Mouse (Mus musculus) CD4-positive helper T cell, adult 2 months (primary cell): ENCODE results near the gene Cyp39a1.

Source experiments
- DNase-seq: peaks from one replicate; pipeline ENCODE4 v3.0.0-alpha.2; 2012; ENCODE audit warnings: low read depth, missing footprints, low spot score

Gene Cyp39a1

GRCm38 (mm10) chr17:43667290-43667843 lies at the start of gene Cyp39a1:
Cyp39a1 (plus strand) TSS chr17:43667425.
- no peak for DNase-seq

DNA sequence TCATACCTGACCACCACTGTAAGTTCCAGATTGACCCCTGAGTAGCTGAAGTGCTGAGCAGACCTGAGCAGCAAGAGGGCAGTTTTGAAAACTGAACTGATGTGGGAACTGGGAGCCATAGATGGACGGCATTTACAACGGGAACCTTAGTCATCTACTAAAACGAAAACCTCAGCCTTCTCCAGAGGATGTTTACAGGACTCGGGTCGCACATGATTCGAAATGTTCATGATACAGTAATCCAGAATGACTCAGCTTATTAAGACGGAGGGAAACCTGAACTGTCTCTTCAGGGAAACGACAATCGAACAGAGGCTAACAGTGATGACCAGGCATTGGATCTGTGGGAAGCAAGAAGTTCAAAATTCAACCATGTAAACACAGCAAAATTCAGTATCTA lies 48.1 kb upstream of the Cyp39a1 start:
- no peak for DNase-seq

- DNase-seq, result no peak
Measured at GRCm38 (mm10) chr17:43622076-43622475, 45.1 kb upstream of the Cyp39a1 start.

DNA sequence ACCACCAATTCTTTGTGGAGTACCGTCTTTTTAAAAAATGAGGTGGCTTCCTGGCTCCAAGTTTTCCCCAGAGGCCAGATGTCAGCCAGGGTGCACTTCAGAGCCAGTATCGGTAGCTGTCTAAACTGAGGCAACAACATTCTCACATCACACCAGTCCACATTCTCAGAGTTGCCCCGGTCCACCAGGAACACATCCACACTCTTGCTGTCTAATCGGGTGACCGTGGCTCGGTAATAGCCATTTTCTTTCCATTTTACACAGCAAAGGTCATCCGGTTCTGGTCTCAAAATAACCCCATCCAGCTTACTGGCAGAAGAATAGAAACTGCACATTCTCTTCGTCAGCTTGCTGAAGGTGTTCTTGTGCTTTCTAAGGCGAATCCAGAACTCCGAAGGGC lies 39.0 kb upstream of the Cyp39a1 start:
- no peak for DNase-seq

GRCm38 (mm10) chr17:43629026-43629495 lies 38.2 kb upstream of the Cyp39a1 start:
- no peak for DNase-seq

GRCm38 (mm10) chr17:43629496-43630426 lies 37.5 kb upstream of the Cyp39a1 start, which contains the start of gene Tdrd6:
Tdrd6 (minus strand) TSS chr17:43630299.
- DNase-seq, result no peak

DNA sequence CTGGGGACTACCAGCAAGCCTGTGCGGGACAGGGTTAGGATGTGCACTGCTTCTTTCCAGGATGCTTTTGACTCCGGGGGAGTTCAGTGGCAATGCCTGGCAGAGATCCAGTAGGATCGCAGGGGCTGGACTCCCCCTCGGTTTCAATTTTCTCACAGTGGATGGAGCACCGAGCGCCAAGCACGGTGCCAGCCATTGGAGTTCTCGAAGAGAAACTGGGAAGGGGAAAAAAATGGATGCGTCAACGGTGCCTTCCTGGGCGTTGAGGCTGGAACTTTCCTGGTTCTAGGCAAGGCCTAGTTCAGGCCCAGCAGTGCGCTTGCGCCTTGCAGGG lies 36.8 kb upstream of the Cyp39a1 start:
- DNase-seq, result no peak

GRCm38 (mm10) chr17:43637146-43637545 lies 30.1 kb upstream of the Cyp39a1 start:
- DNase-seq, result no peak

DNA sequence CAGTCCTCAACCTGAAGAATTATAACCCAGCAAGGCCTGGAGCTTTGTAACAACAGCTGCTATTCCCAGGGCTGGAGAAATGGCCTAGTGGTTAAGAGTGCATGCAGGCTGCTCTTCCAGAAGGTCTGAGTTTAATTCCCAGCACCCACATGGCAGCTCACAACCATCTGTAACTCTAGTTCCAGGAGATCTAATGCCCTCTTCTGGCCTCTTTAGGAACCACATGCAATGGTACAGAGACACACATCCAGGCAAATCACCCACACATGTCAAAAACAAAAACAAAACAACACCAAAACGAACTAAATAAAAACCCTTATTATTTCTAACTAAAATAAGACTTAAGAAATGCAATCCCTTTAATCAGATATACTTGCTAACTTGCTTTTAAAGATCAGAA lies 26.4 kb upstream of the Cyp39a1 start:
- no peak for DNase-seq

DNA sequence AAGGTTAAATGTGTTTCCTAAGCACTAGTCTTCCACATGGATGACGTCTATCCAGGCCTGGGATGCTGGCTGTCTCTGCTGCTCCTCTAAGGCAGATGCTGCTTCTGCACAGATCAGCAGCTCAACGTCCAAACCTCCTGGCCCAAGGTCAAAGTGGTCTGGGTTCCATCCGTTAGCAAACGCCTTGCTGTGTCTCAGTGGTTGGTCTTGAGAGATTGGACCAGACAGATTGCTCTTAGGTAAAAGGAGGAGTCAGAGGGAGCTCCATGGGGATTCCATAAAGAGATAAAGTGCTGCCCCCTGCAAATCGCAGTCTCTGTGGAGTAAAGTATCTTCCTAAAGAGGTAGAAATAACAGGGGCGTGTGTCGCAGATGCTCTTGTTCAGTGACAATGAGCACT lies 24.0 kb upstream of the Cyp39a1 start:
- no peak for DNase-seq

GRCm38 (mm10) chr17:43644375-43644774 lies 22.9 kb upstream of the Cyp39a1 start:
- no peak for DNase-seq

DNA sequence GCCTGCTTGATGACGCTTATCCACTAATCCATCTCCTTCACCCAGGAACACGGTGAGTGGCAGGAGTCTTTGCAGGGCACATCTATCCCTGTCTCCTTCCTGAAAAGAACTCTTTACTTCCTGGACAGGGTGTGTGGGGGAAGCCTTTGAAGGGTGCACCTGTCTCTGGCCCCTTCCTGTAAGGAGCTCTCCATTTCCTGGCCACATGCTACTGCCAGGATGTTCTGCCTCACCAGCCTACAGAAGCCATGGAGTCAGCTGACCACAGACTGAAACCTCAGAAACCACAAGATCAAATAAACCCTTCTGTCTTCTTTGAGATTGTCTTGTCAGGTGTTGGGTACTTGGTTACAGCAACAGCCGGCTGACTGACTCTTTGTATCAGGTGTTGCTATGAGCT lies 22.1 kb upstream of the Cyp39a1 start:
- peak; percentile 42 for DNase-seq

- DNase-seq, result no peak
Measured at GRCm38 (mm10) chr17:43646925-43647324, 20.3 kb upstream of the Cyp39a1 start.

DNA sequence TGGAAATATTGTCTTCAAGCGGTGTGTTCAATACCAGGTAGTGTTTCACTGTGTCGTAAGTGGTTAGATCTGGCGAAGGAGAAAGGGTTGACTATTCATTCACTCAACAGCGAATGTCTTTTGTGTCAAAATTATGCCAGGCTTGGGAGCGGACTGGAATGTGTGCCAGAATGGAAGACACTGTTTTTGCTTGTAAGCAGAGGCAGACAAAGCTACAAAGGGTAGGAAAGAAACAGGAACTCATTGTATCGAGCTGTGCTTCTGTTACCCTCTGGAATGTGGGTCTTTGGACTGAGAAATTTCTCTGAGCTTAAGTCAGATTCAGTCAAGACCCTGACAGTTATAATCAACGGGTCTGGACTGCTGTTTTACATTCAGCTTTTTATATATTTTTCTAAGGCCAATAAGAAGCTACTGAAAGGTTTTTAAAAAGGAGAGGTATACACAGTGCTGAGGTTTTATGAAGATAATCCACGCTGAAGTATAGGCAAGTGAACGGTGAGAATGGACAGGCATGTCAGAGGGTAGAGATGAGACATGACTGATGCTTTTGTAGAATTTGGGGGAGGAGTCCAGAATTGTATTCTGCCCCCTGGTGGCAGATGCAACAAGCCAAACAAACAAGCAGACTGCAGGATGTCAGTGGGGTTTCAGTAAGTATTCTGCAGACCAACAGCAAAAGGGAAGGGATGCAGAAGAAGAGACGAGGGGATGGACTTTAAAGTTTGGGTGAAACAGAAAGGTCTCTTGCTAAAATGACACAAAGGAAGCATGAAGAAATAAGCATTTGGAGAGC lies 17.4 kb upstream of the Cyp39a1 start:
- DNase-seq, result peak; percentile 21

DNA sequence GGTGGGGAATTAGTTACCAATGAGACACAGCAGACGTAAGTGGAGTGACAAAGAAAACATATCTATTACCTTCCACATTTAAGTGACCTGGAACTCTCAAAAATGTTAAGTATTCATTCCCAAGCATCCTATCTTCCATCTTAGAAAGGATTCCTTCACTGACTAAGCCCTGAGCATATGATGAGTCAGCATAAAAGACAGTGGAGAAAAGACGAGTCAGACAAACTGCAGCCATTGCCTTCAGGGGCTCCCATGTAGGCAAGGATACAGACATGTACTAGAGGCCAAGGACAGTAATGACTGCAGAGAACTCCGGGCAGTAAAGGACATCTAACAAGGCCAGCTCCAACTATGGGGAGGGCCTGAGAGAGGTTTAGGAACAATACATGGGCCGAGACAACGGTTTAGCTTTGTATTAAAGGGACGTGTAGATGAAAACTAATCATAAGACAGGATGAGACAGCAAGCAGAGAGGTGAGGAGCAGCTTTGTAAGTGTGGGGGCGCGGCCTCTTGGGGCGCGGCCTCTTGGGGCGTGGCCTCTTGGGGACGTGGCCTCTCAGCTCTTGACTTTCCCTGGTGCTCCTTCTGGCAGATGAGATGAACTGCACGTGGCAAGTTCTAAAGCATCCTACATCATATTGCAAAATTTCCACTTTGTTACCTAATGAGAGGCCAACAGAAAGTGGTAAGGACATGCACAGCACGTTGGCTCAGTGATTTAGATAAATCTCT lies 15.7 kb upstream of the Cyp39a1 start:
- no peak for DNase-seq

DNA sequence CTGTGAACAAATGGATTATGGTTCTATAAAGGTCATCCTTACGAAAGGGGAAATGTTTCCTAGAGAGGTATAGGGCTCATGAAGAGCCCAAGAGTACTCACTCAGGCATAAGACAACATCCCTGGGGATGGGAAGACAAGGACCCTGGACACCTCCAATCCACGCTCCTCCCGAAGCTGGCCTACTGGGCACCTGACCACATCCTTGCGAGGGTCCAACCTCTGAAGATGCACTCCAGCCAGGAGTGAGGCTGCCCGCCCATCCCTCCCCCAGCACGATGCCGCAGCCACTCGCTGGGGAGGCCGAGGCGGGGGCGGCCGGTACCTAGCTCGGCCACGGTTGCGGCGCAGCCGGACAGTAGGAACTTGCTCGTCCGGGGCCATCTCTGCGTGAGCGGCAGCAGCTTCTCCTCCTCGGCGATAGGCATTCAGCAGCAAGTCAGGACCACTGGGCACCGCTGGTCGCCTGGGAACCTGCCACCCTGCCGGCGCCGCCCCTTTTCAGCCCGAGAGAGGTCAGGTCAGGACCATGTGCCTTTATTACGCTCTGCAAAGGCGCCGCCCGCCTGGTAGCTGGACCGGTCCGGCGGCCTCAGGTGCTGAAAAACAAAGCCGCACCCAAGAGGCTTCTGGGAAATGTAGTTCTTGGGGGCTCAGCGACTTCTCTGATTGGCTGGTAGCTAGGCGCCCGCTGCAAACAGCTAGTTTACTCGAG lies 492 bp upstream of the Cyp39a1 start, which contains the start of gene Slc25a27:
Gene Slc25a27 (minus strand): TSS at position 639 of the 714 bp plus-strand sequence.
- DNase-seq, result peak; percentile 90

- DNase-seq, result no peak
Measured at GRCm38 (mm10) chr17:43669145-43669695, 2.0 kb downstream of the Cyp39a1 start.

DNA sequence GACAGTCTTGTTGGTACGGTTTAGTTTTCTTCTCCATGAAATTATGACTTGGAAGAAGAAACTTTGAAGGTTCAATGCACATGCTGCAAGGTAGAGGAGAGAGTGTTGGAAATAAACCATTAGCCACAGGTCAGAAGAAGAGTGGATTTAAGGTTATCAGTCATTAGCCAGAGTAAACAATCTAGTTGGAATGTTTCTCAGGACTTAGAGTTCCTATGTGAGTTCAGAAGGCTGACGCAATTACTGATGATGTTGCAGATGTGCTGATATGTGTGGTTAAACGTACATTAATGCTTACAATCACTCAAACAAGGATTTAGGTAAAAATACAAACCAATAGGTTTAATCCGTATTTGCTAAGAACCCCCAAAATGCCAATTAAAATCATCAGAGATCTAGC lies 4.7 kb downstream of the Cyp39a1 start:
- no peak for DNase-seq

GRCm38 (mm10) chr17:43675228-43675627 lies 8.0 kb downstream of the Cyp39a1 start:
- no peak for DNase-seq

- DNase-seq, result no peak
Measured at GRCm38 (mm10) chr17:43676241-43676640, 9.0 kb downstream of the Cyp39a1 start.
